ENCODE assay signal across 20 mouse cellular contexts in the genomic region with DNA sequence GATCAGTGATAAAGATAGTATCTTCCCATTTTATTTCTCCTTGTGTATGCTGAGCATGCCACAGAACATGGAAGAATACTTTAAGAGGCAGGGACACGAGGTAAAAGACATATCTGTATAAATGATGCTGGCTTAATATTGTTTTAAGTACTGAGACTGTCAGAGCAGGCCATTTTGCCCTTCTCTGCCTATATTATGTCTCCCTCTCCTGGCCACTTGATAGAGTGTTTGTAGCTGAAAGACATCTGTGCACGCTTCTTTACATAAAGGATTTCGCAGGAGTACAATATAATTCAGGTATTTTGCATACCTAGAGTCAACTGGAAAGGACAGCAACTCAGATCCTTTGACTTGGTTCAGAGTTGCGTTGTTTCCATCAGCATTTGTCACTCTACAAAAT.
DNase-seq lines count a peak whose midpoint lies in the region; ATAC-seq and TF ChIP-seq lines count a peak whose summit lies in the region.
"Had no signal": no experiment of that assay in that cellular context is flagged by ENCODE, and none has a peak within 500 bp of the region (broad histone marks: within the 10 kb centered on the region; RNA-seq: fewer than 3 reads in every experiment).

No protein-coding gene starts in this region.

- no peak for DNase-seq in frontal cortex, postnatal 36 days (ENCODE audit: low spot score in 2 of 2)
- DNase-seq in midbrain, embryonic 14.5 days: peak; percentile 27
- peak; percentile 13 for DNase-seq in MEL (ENCODE audit: low read depth, low spot score)
- peak; percentile 1 for DNase-seq in mesoderm, embryonic 11.5 days (ENCODE audit: low read depth, low spot score)
- no peak for DNase-seq in urinary bladder, postnatal 4 days (ENCODE audit: low spot score in 2 of 2)
- no peak for DNase-seq in thymus, postnatal 0 days (ENCODE audit: low spot score)
- DNase-seq: cerebellum, adult 18-20 months; kidney, adult 2 months; kidney, postnatal 4 days; liver; lung, adult 2 months; spleen, adult 18-20 months had no signal

- H3K9ac ChIP-seq in midbrain, embryonic 14.5 days (replicated peaks; ENCODE audit: low read length): no peak overlapping the region
- no peak overlapping the region for H3K9ac ChIP-seq in midbrain, embryonic 13.5 days (replicated peaks)
- no peak overlapping the region for H3K9ac ChIP-seq in MEL (ENCODE audit: control insufficient read depth, low read depth, low read length, poor library complexity, severe bottlenecking)
- H3K9ac ChIP-seq: heart, embryonic 12.5 days; hindbrain, embryonic 15.5 days; midbrain, embryonic 15.5 days; stomach, embryonic 15.5 days had no signal

- no peaks in the 10 kb centered on the region for H3K79me2 ChIP-seq in MEL (ENCODE audit: control insufficient read depth, insufficient read depth, low read length, poor library complexity)

- TF ChIP-seq CTCF in MEL (IDR thresholded peaks at IDR 0.05 in 2 of 3, conservative IDR thresholded peaks at IDR 0.05 in 1 of 3; ENCODE audit: control insufficient read depth in 1 of 3, insufficient read depth in 1 of 3, low read depth in 2 of 3, low read length in 3 of 3, poor library complexity in 1 of 3, severe bottlenecking in 1 of 3): peak in 1 of 3 experiments; percentile 27; a peak in 1 of 6 replicates

- no peak for TF ChIP-seq EP300 in MEL (IDR thresholded peaks at IDR 0.05; ENCODE audit: low read depth in 1 of 2, low read length in 2 of 2)

- no peaks in the 10 kb centered on the region for H3K36me3 ChIP-seq in midbrain, embryonic 14.5 days (ENCODE audit: control insufficient read depth, insufficient read depth, low read length)
- no peaks in the 10 kb centered on the region for H3K36me3 ChIP-seq in midbrain, embryonic 13.5 days
- H3K36me3 ChIP-seq in MEL (ENCODE audit: control insufficient read depth in 1 of 2, insufficient read depth in 2 of 2, low read length in 2 of 2): no peaks in the 10 kb centered on the region
- H3K36me3 ChIP-seq: heart, embryonic 12.5 days; hindbrain, embryonic 15.5 days; midbrain, embryonic 15.5 days; stomach, embryonic 15.5 days had no signal

- H3K27ac ChIP-seq in midbrain, embryonic 14.5 days (replicated peaks; ENCODE audit: low read depth, low read length): no peak overlapping the region
- no peak overlapping the region for H3K27ac ChIP-seq in midbrain, embryonic 13.5 days
- no peak overlapping the region for H3K27ac ChIP-seq in MEL (ENCODE audit: control insufficient read depth, low read depth, low read length)
- H3K27ac ChIP-seq: hindbrain, embryonic 15.5 days; macrophage; midbrain, embryonic 15.5 days; stomach, embryonic 15.5 days had no signal

- 0 out of 2 replicates have a peak, but pooled peaks have one; percentile 50 for ATAC-seq in frontal cortex, adult (ENCODE audit: low TSS enrichment)
- no peak for ATAC-seq in midbrain, embryonic 14.5 days (ENCODE audit: low FRiP score, low TSS enrichment)
- no peak for ATAC-seq in midbrain, embryonic 13.5 days
- ATAC-seq: midbrain, embryonic 15.5 days; Patski had no signal

- H3K27me3 ChIP-seq in midbrain, embryonic 14.5 days (ENCODE audit: control insufficient read depth, insufficient read depth, low read length): no peaks in the 10 kb centered on the region
- no peaks in the 10 kb centered on the region for H3K27me3 ChIP-seq in midbrain, embryonic 13.5 days
- H3K27me3 ChIP-seq in MEL (ENCODE audit: control insufficient read depth in 1 of 2, insufficient read depth in 2 of 2, low read length in 2 of 2): no peaks in the 10 kb centered on the region
- H3K27me3 ChIP-seq: heart, embryonic 12.5 days; hindbrain, embryonic 15.5 days; midbrain, embryonic 15.5 days; Patski; stomach, embryonic 15.5 days had no signal

- no peaks in the 10 kb centered on the region for H3K4me1 ChIP-seq in midbrain, embryonic 14.5 days (ENCODE audit: control insufficient read depth, insufficient read depth, low read length)
- no peaks in the 10 kb centered on the region for H3K4me1 ChIP-seq in midbrain, embryonic 13.5 days (replicated peaks)
- H3K4me1 ChIP-seq in MEL (ENCODE audit: control insufficient read depth in 1 of 2, insufficient read depth in 2 of 2, low read length in 2 of 2): no peaks in the 10 kb centered on the region
- H3K4me1 ChIP-seq: heart, embryonic 12.5 days; hindbrain, embryonic 15.5 days; midbrain, embryonic 15.5 days; stomach, embryonic 15.5 days had no signal

- H3K9me3 ChIP-seq in midbrain, embryonic 14.5 days (ENCODE audit: control insufficient read depth, low read length): 0 out of 2 replicates have a peak, but pooled peaks cover 4% of the 10 kb centered on the region
- H3K9me3 ChIP-seq in midbrain, embryonic 13.5 days: no peaks in the 10 kb centered on the region
- H3K9me3 ChIP-seq in MEL (replicated peaks; ENCODE audit: insufficient read depth, low read length): no peaks in the 10 kb centered on the region
- H3K9me3 ChIP-seq: heart, embryonic 12.5 days; hindbrain, embryonic 15.5 days; midbrain, embryonic 15.5 days; stomach, embryonic 15.5 days had no signal

- no peak overlapping the region for H3K4me2 ChIP-seq in midbrain, embryonic 14.5 days (ENCODE audit: low read length)
- H3K4me2 ChIP-seq in midbrain, embryonic 13.5 days (replicated peaks): no peak overlapping the region
- H3K4me2 ChIP-seq: heart, embryonic 12.5 days; hindbrain, embryonic 15.5 days; midbrain, embryonic 15.5 days; stomach, embryonic 15.5 days had no signal

- TF ChIP-seq RAD21 in MEL (IDR thresholded peaks at IDR 0.05; ENCODE audit: low read depth, low read length): peak; percentile 19

- no peak overlapping the region for H3K4me3 ChIP-seq in midbrain, embryonic 14.5 days (replicated peaks; ENCODE audit: low read depth, low read length)
- no peak overlapping the region for H3K4me3 ChIP-seq in midbrain, embryonic 13.5 days (replicated peaks)
- no peak overlapping the region for H3K4me3 ChIP-seq in MEL (ENCODE audit: control insufficient read depth in 1 of 2, insufficient read depth in 1 of 2, low read depth in 2 of 2, low read length in 2 of 2)
- H3K4me3 ChIP-seq: heart, embryonic 12.5 days; hindbrain, embryonic 15.5 days; midbrain, embryonic 15.5 days; stomach, embryonic 15.5 days had no signal

- no peak for TF ChIP-seq POLR2A in MEL (IDR thresholded peaks at IDR 0.05; ENCODE audit: control insufficient read depth in 1 of 2, insufficient read depth in 1 of 2, low read depth in 1 of 2, low read length in 2 of 2, poor library complexity in 1 of 2)

- 74% methylated on average over 4 of the region's 4 CpGs for WGBS in midbrain, embryonic 14.5 days
- 70% methylated on average over 4 of the region's 4 CpGs for WGBS in midbrain, embryonic 13.5 days

TF ChIP-seq in MEL, 35 proteins besides CTCF, POLR2A, EP300 and RAD21:
- TF ChIP-seq NELFE (IDR thresholded peaks at IDR 0.05; ENCODE audit: low read depth, low read length): no peak
- no peak for TF ChIP-seq BHLHE40 (IDR thresholded peaks at IDR 0.05; ENCODE audit: borderline replicate concordance, low read depth, low read length)
- no peak for TF ChIP-seq MXI1 (IDR thresholded peaks at IDR 0.05; ENCODE audit: low read depth, low read length)
- TF ChIP-seq HCFC1 (IDR thresholded peaks at IDR 0.05; ENCODE audit: low read depth, low read length): no peak
- TF ChIP-seq MEF2A (IDR thresholded peaks at IDR 0.05; ENCODE audit: extremely low read depth, insufficient replicate concordance, low read depth, low read length, poor library complexity, severe bottlenecking): no peak
- no peak for TF ChIP-seq E2F4 (IDR thresholded peaks at IDR 0.05; ENCODE audit: borderline replicate concordance, low read depth, low read length)

Comparison
In these comparisons a context has a peak if more than half of its experiments do, and no peak if none do; other contexts are left out.
1. DNase-seq: peak in midbrain, embryonic 14.5 days (single experiment), MEL (single experiment) and mesoderm, embryonic 11.5 days (single experiment); none in frontal cortex, postnatal 36 days (0 of 2), urinary bladder, postnatal 4 days (0 of 2) and thymus, postnatal 0 days (single experiment).